Mouse (Mus musculus): Measurements from ENCODE around the gene Kcnj9.

Kcnj9 gene

DNA sequence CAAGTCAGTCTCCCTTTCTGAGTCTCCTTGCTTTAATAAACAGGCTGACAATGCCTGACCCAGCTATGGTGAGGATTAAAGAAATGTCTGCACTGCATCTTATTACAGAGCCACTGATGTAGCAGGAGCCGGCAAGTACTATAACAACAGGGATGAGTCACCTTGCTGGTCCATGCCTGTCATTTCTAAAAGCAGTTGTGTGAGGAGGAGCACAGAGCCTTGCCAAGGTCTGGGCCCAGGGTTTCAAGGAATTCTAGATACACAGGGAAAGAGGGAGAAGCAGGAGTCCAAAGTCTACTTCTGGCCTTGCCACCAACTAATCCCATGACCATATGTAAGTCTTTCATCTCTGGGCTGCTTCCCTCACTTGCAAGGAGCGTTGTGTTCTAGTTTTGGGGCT lies 36.2 kb downstream of the Kcnj9 start:
- DNase-seq (ENCODE audit: low spot score): no peak

DNA sequence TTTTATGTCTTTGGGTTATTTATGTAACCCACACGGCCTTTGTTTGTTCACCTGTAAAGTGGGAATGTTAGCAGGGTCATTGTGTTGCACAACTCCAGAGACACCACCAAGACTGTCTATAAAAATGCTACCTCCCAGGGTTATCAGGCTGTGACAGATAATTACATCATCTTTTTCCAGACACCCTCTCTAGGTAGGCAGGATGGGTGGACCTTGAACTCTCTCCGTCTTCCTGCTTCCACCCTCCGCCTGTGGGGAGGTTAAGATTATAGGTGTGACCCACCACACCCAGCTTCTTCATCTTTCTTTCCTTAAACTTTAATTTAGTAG lies 39.5 kb downstream of the Kcnj9 start:
- no peak for DNase-seq (ENCODE audit: low spot score)

DNA sequence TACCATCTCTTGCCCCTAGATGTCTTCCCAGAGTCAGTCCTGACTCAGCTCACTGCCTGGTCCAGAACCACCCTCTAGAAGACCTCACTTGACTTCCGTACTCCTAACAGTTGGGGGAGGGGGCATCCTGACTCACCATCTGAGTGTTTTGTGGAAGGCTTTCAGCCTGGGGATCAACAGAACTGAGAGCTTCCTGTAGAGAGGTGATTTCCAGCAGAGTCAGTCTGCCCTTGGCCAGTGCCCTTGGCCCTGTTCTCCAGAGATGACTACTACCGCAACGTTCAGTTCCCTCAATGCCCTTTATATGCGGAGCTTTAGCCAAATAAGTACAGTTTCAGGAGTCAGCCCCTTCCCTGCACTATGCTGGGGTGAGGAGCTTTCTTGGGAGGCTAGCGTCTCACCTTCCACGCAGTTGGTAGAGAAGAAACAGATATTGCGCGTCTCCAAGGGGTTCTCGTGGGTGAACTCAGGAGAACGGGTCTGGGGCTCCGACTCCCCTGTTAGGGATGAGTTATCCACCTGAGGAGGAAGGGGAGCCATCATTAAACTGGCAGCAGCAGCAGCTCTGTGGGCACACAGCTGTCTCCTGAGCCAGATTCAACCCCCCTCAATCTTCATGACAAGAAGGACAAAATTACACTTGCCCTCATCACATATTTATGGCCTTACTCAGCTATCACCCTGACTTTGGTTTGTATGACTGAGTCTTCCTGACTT lies 40.1 kb downstream of the Kcnj9 start:
- DNase-seq (ENCODE audit: low spot score): no peak

DNA sequence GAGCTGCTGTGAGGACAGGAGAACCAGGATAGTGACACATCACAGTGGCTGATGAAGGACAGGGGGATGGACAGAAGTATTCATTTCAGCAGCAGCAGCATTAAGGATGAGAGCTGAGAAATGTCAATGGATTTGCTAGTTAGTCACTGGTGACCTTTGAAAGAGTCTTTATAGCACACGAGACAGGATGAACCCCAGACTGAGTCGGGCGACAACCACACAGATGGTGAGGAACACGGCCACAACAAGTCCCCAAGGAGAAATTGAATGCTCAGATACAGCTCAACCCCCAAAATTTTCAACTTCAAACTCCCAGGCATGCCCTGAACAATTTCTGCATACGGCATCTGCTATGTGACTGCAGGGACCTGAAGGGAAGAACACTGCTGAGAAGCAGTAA lies 42.4 kb downstream of the Kcnj9 start:
- no peak for DNase-seq (ENCODE audit: low spot score)

DNA sequence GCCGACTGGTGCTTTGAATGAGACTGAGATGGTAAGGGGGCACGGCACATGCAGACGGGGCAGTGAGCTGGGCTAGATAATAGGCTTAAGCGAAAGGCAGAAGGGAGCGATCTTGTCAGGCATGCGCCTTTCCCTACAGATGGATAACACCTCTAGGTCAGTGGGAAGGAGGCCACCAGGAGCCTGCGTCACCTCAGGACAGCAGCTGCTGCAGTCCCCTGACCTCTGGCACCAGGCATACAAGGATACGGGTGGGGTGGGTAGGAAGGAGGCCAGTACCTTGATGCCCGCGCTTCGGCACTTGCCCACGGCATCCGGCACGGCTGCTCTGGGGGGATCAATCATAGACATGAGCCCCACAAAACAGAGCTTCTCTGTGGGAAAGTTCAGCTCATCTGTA lies 44.9 kb downstream of the Kcnj9 start:
- no peak for DNase-seq (ENCODE audit: low spot score)

DNA sequence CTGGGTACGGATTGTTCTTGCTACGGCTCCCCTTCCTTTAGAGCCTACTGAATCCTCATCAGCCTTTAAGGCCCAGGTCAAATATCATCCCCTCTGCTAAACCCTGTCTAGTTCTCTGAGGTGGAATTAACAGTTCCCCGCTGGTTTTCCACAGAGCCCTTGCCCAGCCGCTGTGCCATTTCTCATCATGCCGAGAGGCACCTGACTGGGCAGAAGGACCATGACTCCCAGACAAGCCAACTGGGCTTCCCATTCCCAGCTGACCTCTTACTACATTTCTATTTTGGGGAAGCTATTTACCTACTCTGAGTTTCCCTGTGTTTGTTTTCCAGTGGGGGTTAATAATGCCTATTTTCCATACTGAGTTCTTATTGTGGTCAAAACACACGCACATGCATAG lies 46.0 kb downstream of the Kcnj9 start:
- no peak for DNase-seq (ENCODE audit: low spot score)

DNA sequence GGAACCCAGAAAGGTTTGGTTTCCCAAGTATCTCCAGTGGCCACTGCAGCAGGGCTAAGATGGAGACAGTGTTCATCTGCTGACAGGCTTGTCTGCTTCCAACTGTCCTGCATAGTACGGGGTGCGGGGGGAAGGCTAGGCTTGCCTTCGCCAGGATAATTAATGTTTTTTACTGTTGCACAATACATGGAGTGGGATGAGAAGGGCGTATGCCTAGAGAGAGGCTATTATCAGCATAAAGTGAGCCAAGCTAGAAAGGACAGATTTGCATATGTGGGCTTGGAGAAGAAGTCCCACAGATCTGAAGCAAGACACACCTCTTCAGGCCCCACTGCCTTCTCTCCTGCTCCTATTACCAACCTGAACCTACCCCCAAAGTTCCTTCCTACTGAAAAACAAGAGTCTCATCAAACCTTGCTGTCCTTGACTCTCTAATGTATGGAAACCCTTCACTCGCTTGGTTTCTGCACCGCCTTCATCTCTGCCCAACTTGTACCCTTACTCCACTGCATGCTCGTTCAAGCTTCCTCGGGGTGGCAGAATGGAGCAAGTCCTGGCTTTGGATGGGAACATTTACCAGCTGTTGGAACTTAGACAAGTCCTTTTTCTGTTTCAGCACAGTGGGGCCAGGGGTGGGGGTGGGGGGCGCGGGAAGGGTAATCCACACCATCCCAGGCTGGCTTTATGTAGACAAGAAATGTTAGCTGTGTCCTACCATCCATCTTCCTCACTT lies 47.4 kb downstream of the Kcnj9 start:
- DNase-seq (ENCODE audit: low spot score): peak; percentile 27

DNA sequence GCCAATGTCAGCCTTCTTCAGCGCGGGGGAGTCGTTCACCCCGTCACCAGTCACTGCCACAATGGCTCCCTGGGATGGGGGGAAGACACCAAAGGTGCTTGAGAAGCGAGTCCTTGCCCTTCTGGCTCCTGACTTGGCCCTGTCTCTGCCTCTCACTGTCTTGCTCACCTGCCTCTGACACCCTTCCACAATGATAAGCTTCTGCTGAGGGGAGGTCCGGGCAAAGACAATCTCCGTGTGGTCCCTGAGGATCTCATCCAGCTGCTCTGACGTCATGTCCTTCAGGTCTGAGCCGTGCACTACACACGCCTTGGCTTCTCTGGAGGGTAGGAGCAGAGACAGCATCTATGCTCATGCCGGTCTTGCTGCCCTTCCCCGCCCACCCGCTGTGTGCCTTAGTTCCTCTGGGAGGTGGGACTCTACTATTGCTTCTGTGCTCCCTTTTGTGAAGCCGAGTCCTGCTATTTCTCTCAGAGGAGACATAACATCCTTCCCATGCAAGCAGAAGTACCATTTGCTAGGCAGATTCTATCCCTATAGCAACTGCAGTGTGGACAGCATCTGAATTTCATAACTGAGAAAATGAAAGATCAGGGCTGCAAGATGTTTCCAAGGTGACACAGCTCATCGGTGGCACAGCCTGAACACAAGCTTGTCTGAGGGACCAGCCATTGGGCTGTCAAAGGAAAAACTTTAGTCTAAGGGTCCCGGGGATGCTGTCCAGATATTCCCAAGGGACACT lies 49.2 kb downstream of the Kcnj9 start:
- DNase-seq (ENCODE audit: low spot score): no peak

DNA sequence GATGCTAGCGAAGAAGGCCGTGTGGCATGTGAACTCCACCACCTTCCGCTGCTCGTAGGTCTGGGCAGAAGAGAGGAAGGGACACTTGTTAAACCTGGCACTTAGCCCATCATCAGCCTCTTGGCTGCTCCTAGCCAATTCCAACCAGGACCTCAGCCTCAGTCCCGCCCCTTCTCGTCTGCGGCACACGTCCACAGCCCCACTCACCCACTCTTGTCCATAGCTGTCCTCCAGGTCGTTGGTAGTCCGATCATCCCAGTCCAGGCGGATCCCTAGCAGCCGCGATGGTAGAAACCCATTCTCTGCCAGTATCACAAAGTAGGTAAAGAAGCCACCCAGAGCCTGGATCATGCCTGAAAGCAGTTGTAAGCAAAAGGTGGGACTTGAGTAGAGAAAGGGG lies 50.8 kb downstream of the Kcnj9 start:
- DNase-seq (ENCODE audit: low spot score): no peak

DNA sequence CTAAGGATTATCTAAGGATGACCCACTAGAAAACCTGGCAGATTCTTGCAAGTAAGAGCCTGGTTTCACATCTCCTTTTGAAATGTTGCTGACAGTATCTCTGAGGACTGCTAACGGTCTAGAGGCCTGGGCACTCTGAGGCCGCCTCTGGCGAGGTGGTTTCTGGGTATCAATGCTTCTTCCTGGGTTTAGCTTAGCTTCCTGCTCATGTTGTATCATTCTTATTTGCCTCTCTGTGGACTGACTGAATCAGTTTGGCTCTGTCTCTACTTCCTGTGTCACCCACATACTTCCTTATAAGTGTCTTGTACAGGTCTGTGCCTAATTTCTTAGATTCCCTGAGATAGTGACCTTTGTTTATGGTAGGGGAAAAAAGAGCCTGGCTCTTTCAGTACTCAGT lies 51.9 kb downstream of the Kcnj9 start:
- DNase-seq (ENCODE audit: low spot score): peak; percentile 35

DNA sequence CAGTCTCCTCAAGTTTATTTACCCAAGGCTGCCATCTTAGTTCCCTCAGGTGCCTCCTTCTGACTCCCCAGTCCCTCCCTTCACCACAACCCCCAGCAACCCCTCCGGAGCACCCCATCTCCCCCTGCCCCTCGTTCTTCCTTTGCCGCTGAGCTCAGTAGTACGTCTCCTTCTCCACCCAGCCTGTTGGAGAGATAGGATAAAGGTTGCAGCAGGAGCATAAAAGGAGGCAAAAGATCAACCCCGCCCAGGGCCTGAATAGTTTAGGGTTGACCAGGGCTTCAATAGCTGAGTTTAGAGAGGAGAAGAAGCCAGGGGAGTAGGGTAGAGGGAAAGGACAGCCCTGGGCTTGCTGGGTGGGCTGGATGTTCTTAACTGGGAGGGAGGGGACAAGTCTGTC lies 54.6 kb downstream of the Kcnj9 start:
- DNase-seq (ENCODE audit: low spot score): no peak

DNA sequence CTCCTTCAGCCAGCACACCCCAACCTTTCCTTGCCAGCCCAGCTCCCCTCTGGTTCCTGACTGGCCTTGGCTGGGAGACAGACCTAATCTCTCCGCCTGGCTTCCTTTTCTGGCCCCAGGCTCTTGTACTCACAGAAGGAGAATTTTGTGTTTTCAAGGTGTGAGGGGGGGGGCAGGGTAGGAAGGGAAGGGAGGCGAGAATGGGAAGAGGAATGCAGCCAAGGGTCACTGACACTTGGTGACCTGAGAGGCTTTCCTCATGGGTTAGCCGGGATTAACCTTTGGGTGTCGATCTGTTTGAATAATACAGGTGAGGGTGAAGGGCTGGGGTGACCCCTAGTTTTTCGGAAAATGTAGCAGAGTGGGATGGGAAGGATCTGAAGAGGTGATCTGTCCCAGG lies 55.0 kb downstream of the Kcnj9 start:
- no peak for DNase-seq (ENCODE audit: low spot score)

DNA sequence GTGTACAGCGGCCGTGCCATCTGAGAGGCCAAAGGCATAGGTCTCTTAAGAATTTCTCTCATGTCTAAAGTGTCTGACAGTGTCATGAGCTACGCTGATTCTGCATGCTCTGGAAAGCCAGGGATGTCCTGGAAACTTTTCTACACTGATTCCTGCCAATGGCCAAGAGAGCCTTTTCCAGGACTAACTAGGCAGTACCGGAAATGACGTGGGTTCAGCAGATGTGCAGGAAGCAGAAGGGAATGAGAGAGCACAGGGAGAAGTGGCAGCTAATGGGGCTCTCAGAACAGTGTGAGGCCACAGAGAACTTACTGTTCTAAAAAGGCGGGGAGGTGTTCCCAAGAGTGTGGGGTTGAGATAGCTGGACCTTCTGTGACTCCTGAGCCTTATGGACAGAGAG lies 55.7 kb downstream of the Kcnj9 start:
- peak; percentile 12 for DNase-seq (ENCODE audit: low spot score)

DNA sequence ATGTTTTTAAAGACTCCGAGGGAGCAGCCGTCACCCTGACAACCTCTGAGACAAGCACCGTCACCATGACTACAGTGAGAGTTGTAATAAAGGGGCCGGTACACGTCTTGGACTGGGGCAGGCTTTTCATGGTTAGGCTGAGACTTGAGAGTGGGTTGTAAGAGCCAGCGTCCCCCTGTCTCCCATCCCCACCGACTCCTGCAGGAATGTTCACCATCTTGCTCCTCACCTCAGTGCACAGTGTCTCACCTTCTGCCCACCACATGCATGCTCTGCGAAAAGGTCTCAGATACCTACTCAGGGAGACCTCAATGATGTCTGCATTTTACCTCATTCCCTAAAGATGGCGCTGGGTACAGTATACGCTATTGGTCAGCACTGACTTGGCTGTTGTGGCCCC lies 57.4 kb downstream of the Kcnj9 start:
- no peak for DNase-seq (ENCODE audit: low spot score)

DNA sequence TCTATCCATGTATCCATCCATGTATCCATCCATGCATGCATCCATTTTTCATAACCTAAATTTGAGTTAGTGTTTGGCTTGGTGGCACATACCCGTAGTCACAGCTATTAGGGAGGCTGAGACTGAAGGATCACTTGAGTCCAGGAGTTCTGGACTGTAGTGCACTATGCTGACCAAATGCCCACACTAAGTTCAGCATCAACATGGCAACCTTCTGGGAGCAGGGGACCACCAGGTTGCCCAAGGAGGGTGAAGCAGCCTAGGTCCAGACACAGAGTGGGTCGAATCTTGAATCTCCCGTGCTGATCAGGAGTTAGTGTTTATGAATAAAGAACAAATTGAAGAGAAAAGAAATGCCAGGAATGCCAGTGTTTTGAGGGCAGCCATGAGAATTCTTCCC lies 57.9 kb downstream of the Kcnj9 start:
- no peak for DNase-seq (ENCODE audit: low spot score)

All from lung, postnatal 25 days (tissue).